In the genomic region with DNA sequence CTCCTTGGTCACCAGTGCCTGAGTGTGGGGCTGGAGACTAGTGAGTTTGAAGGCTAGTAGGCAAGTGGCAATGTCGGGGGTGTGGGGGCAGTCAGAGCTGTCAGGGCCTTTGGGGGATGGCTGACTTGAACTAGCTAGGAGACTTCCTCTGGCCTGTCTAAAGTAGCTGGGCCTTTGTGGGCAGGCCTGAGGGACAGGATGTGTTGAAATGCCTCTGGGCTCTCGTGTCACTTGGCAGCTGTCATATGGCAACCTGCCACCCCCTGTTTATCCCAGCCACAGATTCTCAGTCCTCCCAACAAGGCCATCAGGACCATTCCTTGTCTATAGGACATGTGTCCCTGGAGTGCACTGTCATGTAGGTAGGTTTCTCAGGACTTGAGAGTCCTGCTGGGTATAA, we compare ENCODE assay signal across 9 mouse cellular contexts. TPM values are rescaled to one million over a fixed set of nuclear protein-coding genes. Genes with fewer than 3 reads are reported as not detected.
A peak's percentile ranks its signal among the peaks of the same experiment; 100 is the strongest.
DNase-seq lines count a peak whose midpoint lies in the region; ATAC-seq and TF ChIP-seq lines count a peak whose summit lies in the region.
"Had no signal": no experiment of that assay in that cellular context is flagged by ENCODE, and none has a peak within 500 bp of the region (broad histone marks: within the 10 kb centered on the region; RNA-seq: fewer than 3 reads in every experiment).

No protein-coding gene starts in this region.

- TF ChIP-seq CTCF in gastrocnemius, adult 2 months (IDR thresholded peaks at IDR 0.05): no peak

- H3K9ac ChIP-seq in liver, embryonic 16.5 days (ENCODE audit: low read depth, low read length): no peak overlapping the region

- ATAC-seq in cerebellum, adult (ENCODE audit: insufficient number of reproducible peaks, low FRiP score, low TSS enrichment): no peak
- peak; percentile 43; the same call in 1 of the 2 replicates for ATAC-seq in liver, embryonic 16.5 days (ENCODE audit: low read depth)
- peak; percentile 60; the same call in 1 of the 2 replicates for ATAC-seq in neutrophil, adult 5-6 weeks (ENCODE audit: extremely low read depth, insufficient number of reproducible peaks, low FRiP score, poor library complexity, severe bottlenecking)

- peaks cover 78% of the 10 kb centered on the region for H3K4me1 ChIP-seq in hindbrain, embryonic 10.5 days (replicated peaks)
- H3K4me1 ChIP-seq in liver, embryonic 16.5 days (ENCODE audit: control insufficient read depth, low read depth, low read length): no peaks in the 10 kb centered on the region; the same call in 1 of the 2 replicates

- WGBS in hindbrain, embryonic 10.5 days: 78% methylated on average over 2 of the region's 2 CpGs
- 20% methylated on average over 2 of the region's 2 CpGs for WGBS in liver, embryonic 16.5 days (ENCODE audit: insufficient replicate concordance)

- no peaks in the 10 kb centered on the region for H3K36me3 ChIP-seq in hindbrain, embryonic 10.5 days
- H3K36me3 ChIP-seq in liver, embryonic 16.5 days (ENCODE audit: control insufficient read depth, insufficient read depth): no peaks in the 10 kb centered on the region

- H3K27me3 ChIP-seq in hindbrain, embryonic 10.5 days (ENCODE audit: insufficient read depth, poor library complexity, severe bottlenecking): 0 out of 2 replicates have a peak, but pooled peaks cover 6% of the 10 kb centered on the region
- H3K27me3 ChIP-seq in liver, embryonic 16.5 days (ENCODE audit: control insufficient read depth, insufficient read depth, low read depth, low read length): no peaks in the 10 kb centered on the region

- DNase-seq in cerebellum, postnatal 14 days: peak; percentile 53 to 71
- peak; percentile 94 for DNase-seq in 416B (ENCODE audit: low read depth)
- peak; percentile 85 for DNase-seq in gastrocnemius, adult 2 months
- DNase-seq in hindbrain, embryonic 10.5 days (ENCODE audit: low spot score): peak; percentile 14
- DNase-seq in cerebellum, adult 11 months: no peak

- H3K9me3 ChIP-seq in hindbrain, embryonic 10.5 days: no peaks in the 10 kb centered on the region
- no peaks in the 10 kb centered on the region for H3K9me3 ChIP-seq in liver, embryonic 16.5 days (replicated peaks; ENCODE audit: control insufficient read depth, low read length)

- no peak overlapping the region for H3K4me2 ChIP-seq in liver, embryonic 16.5 days (ENCODE audit: low read depth, low read length)

- peak overlapping the region; percentile 38 for H3K27ac ChIP-seq in gastrocnemius, adult 2 months
- H3K27ac ChIP-seq in hindbrain, embryonic 10.5 days: peak overlapping the region; percentile 91
- H3K27ac ChIP-seq in liver, embryonic 16.5 days (ENCODE audit: low read length): no peak overlapping the region

- H3K4me3 ChIP-seq in gastrocnemius, adult 2 months: no peak overlapping the region
- H3K4me3 ChIP-seq in hindbrain, embryonic 10.5 days: peak overlapping the region; percentile 11; the same call in 1 of the 2 replicates
- no peak overlapping the region for H3K4me3 ChIP-seq in liver, embryonic 16.5 days (ENCODE audit: low read depth, low read length)

- intact Hi-C loops in gastrocnemius, adult 2 months (cut with DNase I): no loop called here

RNA-seq across cellular contexts. Expression of gene Notch1, which starts 18.2 kb away (rescaled TPM):
- 10 to 100 TPM in 1 of 2 experiments, 1 to 10 TPM in 1; 6.9 to 11.9 TPM for total RNA-seq in gastrocnemius, adult 2 months (2021)
- 39.1 and 46.4 TPM in 2 replicates for polyA plus RNA-seq in hindbrain, embryonic 10.5 days (2016; fragmentation: Nextera tagmentation; extraction: Ambion mirVana)
- polyA plus RNA-seq in liver, embryonic 16.5 days (2015; fragmentation: Nextera tagmentation; extraction: Ambion mirVana): 2.8 and 3.1 TPM in 2 replicates
- 46.5 and 48.8 TPM in 2 replicates for total RNA-seq in neutrophil, adult 5-6 weeks (2017)

RNA-seq across cellular contexts. Expression of gene Egfl7, which starts 45.2 kb away (rescaled TPM):
- 10 to 100 TPM; 34.4 to 53.7 TPM for total RNA-seq in gastrocnemius, adult 2 months (2021)
- 78.3 and 101 TPM in 2 replicates for polyA plus RNA-seq in hindbrain, embryonic 10.5 days (2016; fragmentation: Nextera tagmentation; extraction: Ambion mirVana)
- polyA plus RNA-seq in liver, embryonic 16.5 days (2015; fragmentation: Nextera tagmentation; extraction: Ambion mirVana): 50.9 and 54.3 TPM in 2 replicates
- total RNA-seq in neutrophil, adult 5-6 weeks (2017): 0.58 TPM in 1 of 2 replicates, not detected in the other

RNA-seq across cellular contexts. Expression of gene Gm20532, which starts 51.8 kb away (rescaled TPM):
- total RNA-seq in gastrocnemius, adult 2 months (2021): not detected
- polyA plus RNA-seq in hindbrain, embryonic 10.5 days (2016; fragmentation: Nextera tagmentation; extraction: Ambion mirVana): not detected in 2 replicates
- not detected in 2 replicates for polyA plus RNA-seq in liver, embryonic 16.5 days (2015; fragmentation: Nextera tagmentation; extraction: Ambion mirVana)
- not detected in 2 replicates for total RNA-seq in neutrophil, adult 5-6 weeks (2017)
- total RNA-seq: left cerebral cortex, postnatal 36 days had no signal

Comparison
In these comparisons a context has a peak if more than half of its experiments do, and no peak if none do; other contexts are left out.
1. RNA of gene Egfl7, which starts 45.2 kb away (total RNA-seq): 34.4 to 53.7 TPM in gastrocnemius, adult 2 months; 0.58 TPM in neutrophil, adult 5-6 weeks; every median in the first group is over 10 times any median in the second.